Mouse (Mus musculus): ENCODE measurements around the gene Gipr. TPM values are rescaled to one million over a fixed set of nuclear protein-coding genes. Genes with fewer than 3 reads are reported as not detected.

The Gipr gene
- polyA plus RNA-seq, 1 experiment from 2014 or later: 1.1 TPM

- Histone ChIP-seq H3K9me3 (ENCODE audit: control insufficient read depth, low read depth, low read length) (no peaks in the 10 kb centered on the region), H3K4me3 (ENCODE audit: low read depth, low read length) (no peak overlapping the region), H3K4me2 (replicated peaks; ENCODE audit: low read depth, low read length) (no peak overlapping the region), H3K27me3 (ENCODE audit: control insufficient read depth, insufficient read depth, low read length) (no peaks in the 10 kb centered on the region), H3K27ac (ENCODE audit: low read length) (no peak overlapping the region), H3K4me1 (ENCODE audit: control insufficient read depth, insufficient read depth, low read length) (peaks cover 6% of the 10 kb centered on the region; the same call in 1 of the 2 replicates), H3K9ac (replicated peaks; ENCODE audit: low read depth, low read length) (no peak overlapping the region), H3K36me3 (ENCODE audit: control insufficient read depth, insufficient read depth, low read length) (no peaks in the 10 kb centered on the region)
- no peak for ATAC-seq (ENCODE audit: insufficient number of reproducible peaks, insufficient read depth, low FRiP score, low read depth)
- 47% methylated on average over 7 of the region's 7 CpGs for WGBS
These were observed 43.1 kb upstream of the Gipr start for GRCm38 (mm10) chr7:19208944-19209472.

DNA sequence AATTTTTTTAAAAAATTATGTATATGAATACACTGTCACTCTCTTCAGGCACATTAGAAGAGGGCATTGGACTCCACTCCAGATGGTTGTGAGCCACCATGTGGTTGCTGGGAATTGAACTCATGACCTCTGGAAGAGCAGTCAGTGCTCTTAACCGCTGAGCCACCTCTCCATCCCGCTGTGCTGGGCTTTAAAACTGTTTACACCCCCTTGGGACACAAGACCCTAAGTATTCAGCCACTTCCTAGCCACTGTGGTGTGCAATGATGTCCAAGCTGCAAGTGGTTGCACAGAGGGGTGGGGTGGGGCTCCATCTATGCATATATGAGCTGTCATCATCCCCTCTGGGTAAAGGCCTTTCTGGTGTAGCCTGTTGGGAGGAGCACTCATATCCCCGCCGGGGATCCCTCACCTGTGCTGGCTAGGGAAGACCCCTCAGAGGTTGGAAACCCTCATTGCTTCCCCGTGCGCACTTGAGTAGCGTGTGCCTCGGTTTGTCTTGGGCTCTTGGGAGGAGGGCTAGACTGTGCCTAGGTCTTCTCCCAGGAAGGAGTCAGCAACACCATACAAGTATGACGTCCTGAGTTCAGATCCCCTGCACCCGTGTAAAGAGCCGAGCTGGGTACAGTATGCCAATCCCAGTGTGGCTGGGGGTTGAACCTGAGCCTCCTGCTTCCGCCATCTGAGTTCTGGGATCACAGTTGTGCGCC is 42.4 kb upstream of the Gipr start:
- WGBS: 81% methylated on average over 13 of the region's 13 CpGs
- peaks cover 6% of the 10 kb centered on the region; the same call in 1 of the 2 replicates for H3K4me1 ChIP-seq (ENCODE audit: control insufficient read depth, insufficient read depth, low read length)

GRCm38 (mm10) chr7:19202065-19202850 is 36.3 kb upstream of the Gipr start:
- Histone ChIP-seq H3K4me2 (replicated peaks; ENCODE audit: low read depth, low read length) (no peak overlapping the region), H3K27me3 (ENCODE audit: control insufficient read depth, insufficient read depth, low read length) (no peaks in the 10 kb centered on the region), H3K4me3 (ENCODE audit: low read depth, low read length) (no peak overlapping the region), H3K27ac (ENCODE audit: low read length) (no peak overlapping the region), H3K36me3 (ENCODE audit: control insufficient read depth, insufficient read depth, low read length) (peaks cover 6% of the 10 kb centered on the region; the same call in 1 of the 2 replicates), H3K9me3 (ENCODE audit: control insufficient read depth, low read depth, low read length) (no peaks in the 10 kb centered on the region), H3K4me1 (ENCODE audit: control insufficient read depth, insufficient read depth, low read length) (no peaks in the 10 kb centered on the region), H3K9ac (replicated peaks; ENCODE audit: low read depth, low read length) (no peak overlapping the region)
- 53% methylated on average over 15 of the region's 15 CpGs for WGBS
- ATAC-seq (ENCODE audit: insufficient number of reproducible peaks, insufficient read depth, low FRiP score, low read depth): peak; percentile 28; the same call in 1 of the 2 replicates

More for the DNA sequence above, 42.4 kb upstream of the Gipr start:
- no peak overlapping the region for H3K9ac ChIP-seq (replicated peaks; ENCODE audit: low read depth, low read length)
- no peak overlapping the region for H3K4me2 ChIP-seq (replicated peaks; ENCODE audit: low read depth, low read length)
- H3K27me3 ChIP-seq (ENCODE audit: control insufficient read depth, insufficient read depth, low read length): no peaks in the 10 kb centered on the region
- ATAC-seq (ENCODE audit: insufficient number of reproducible peaks, insufficient read depth, low FRiP score, low read depth): no peak
- no peak overlapping the region for H3K27ac ChIP-seq (ENCODE audit: low read length)
- no peak overlapping the region for H3K4me3 ChIP-seq (ENCODE audit: low read depth, low read length)
- H3K9me3 ChIP-seq (ENCODE audit: control insufficient read depth, low read depth, low read length): no peaks in the 10 kb centered on the region
- H3K36me3 ChIP-seq (ENCODE audit: control insufficient read depth, insufficient read depth, low read length): no peaks in the 10 kb centered on the region; the same call in 1 of the 2 replicates

DNA sequence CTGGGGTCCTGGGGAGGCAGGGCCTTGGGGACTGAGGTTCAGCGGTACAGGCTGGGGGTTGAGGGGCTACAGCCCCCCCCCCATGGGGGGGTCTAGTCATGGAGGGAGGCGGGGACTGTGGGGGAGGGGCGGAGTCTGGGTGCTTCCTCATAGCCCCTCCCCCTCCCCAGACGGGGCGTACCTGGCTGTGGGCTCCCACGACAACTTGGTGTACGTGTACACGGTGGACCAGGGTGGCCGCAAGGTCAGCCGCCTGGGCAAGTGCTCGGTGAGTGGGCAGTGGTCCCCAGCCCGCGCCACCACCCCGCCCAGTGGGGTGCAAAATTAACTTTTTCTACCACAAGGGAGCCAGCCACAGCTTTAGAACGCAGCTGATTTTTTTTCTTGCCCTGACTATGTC is 35.7 kb upstream of the Gipr start:
- 65% methylated on average over 15 of the region's 15 CpGs for WGBS
- H3K9ac ChIP-seq (replicated peaks; ENCODE audit: low read depth, low read length): no peak overlapping the region
- no peak overlapping the region for H3K4me3 ChIP-seq (ENCODE audit: low read depth, low read length)
- H3K27ac ChIP-seq (ENCODE audit: low read length): no peak overlapping the region
- H3K4me2 ChIP-seq (replicated peaks; ENCODE audit: low read depth, low read length): no peak overlapping the region
- H3K27me3 ChIP-seq (ENCODE audit: control insufficient read depth, insufficient read depth, low read length): no peaks in the 10 kb centered on the region
- H3K9me3 ChIP-seq (ENCODE audit: control insufficient read depth, low read depth, low read length): no peaks in the 10 kb centered on the region
- no peaks in the 10 kb centered on the region for H3K4me1 ChIP-seq (ENCODE audit: control insufficient read depth, insufficient read depth, low read length)
- H3K36me3 ChIP-seq (ENCODE audit: control insufficient read depth, insufficient read depth, low read length): peaks cover 6% of the 10 kb centered on the region; the same call in 1 of the 2 replicates
- peak; percentile 61; the same call in 1 of the 2 replicates for ATAC-seq (ENCODE audit: insufficient number of reproducible peaks, insufficient read depth, low FRiP score, low read depth)

DNA sequence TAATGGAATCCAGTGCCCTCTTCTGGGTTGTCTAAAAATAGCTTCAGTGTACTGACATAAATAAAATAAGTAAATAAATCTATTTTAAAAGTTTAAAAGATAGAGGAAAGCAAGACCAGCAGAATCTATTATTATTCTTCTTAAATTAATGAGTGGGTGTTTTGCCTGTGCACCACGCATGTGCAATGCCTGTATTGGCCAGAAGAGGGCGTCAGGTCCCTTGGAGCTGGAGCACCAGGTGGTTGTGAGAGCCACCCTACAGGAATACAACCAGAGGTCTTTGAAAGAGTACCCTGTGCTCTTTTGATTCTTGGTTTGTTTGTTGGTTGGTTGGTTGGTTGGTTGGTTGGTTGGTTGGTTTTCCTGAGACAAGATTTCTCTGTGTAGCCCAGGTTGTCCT is 32.1 kb upstream of the Gipr start:
- peaks cover 10% of the 10 kb centered on the region; the same call in 1 of the 2 replicates for H3K36me3 ChIP-seq (ENCODE audit: control insufficient read depth, insufficient read depth, low read length)
- 31% methylated on average over 2 of the region's 2 CpGs for whole genome bisulfite sequencing

GRCm38 (mm10) chr7:19196676-19197075 is 30.7 kb upstream of the Gipr start:
- H3K4me2 ChIP-seq (replicated peaks; ENCODE audit: low read depth, low read length): no peak overlapping the region
- H3K27me3 ChIP-seq (ENCODE audit: control insufficient read depth, insufficient read depth, low read length): no peaks in the 10 kb centered on the region
- no peak overlapping the region for H3K4me3 ChIP-seq (ENCODE audit: low read depth, low read length)
- peaks cover 13% of the 10 kb centered on the region; the same call in 1 of the 2 replicates for H3K36me3 ChIP-seq (ENCODE audit: control insufficient read depth, insufficient read depth, low read length)
- 56% methylated on average over 6 of the region's 6 CpGs for WGBS
- no peak for ATAC-seq (ENCODE audit: insufficient number of reproducible peaks, insufficient read depth, low FRiP score, low read depth)
- H3K9ac ChIP-seq (replicated peaks; ENCODE audit: low read depth, low read length): no peak overlapping the region
- H3K27ac ChIP-seq (ENCODE audit: low read length): no peak overlapping the region
- H3K4me1 ChIP-seq (ENCODE audit: control insufficient read depth, insufficient read depth, low read length): no peaks in the 10 kb centered on the region
- H3K9me3 ChIP-seq (ENCODE audit: control insufficient read depth, low read depth, low read length): no peaks in the 10 kb centered on the region

More for the DNA sequence above, 32.1 kb upstream of the Gipr start:
- H3K4me2 ChIP-seq (replicated peaks; ENCODE audit: low read depth, low read length): no peak overlapping the region
- H3K4me3 ChIP-seq (ENCODE audit: low read depth, low read length): no peak overlapping the region
- no peak overlapping the region for H3K9ac ChIP-seq (replicated peaks; ENCODE audit: low read depth, low read length)
- H3K9me3 ChIP-seq (ENCODE audit: control insufficient read depth, low read depth, low read length): no peaks in the 10 kb centered on the region
- H3K27me3 ChIP-seq (ENCODE audit: control insufficient read depth, insufficient read depth, low read length): no peaks in the 10 kb centered on the region
- no peak for ATAC-seq (ENCODE audit: insufficient number of reproducible peaks, insufficient read depth, low FRiP score, low read depth)
- no peaks in the 10 kb centered on the region for H3K4me1 ChIP-seq (ENCODE audit: control insufficient read depth, insufficient read depth, low read length)
- H3K27ac ChIP-seq (ENCODE audit: low read length): no peak overlapping the region

DNA sequence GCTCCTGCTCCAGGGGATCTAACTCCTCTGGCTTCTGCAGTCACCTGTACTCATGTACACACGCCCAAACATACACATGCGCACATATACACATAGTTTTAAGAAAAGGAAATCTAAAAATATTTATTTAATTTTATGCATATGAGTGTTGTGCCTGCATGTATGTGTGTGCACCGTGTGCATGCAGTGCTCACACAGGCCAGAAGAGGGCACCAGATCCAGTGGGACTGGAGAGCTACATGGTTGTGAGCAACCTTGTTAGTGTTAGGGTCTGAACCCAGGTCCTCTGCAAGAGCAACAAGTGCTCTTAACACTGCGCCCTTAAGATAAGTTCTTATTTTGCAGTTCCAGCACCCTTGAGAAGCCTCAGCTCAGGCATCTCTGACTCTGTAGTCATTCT is 28.7 kb upstream of the Gipr start:
- ATAC-seq (ENCODE audit: insufficient number of reproducible peaks, insufficient read depth, low FRiP score, low read depth): no peak
- H3K4me2 ChIP-seq (replicated peaks; ENCODE audit: low read depth, low read length): no peak overlapping the region
- 95% methylated on average over 4 of the region's 4 CpGs for WGBS
- no peak overlapping the region for H3K4me3 ChIP-seq (ENCODE audit: low read depth, low read length)
- H3K27ac ChIP-seq (ENCODE audit: low read length): no peak overlapping the region
- no peaks in the 10 kb centered on the region for H3K4me1 ChIP-seq (ENCODE audit: control insufficient read depth, insufficient read depth, low read length)
- H3K36me3 ChIP-seq (ENCODE audit: control insufficient read depth, insufficient read depth, low read length): peaks cover 8% of the 10 kb centered on the region; the same call in 1 of the 2 replicates
- H3K27me3 ChIP-seq (ENCODE audit: control insufficient read depth, insufficient read depth, low read length): no peaks in the 10 kb centered on the region
- no peak overlapping the region for H3K9ac ChIP-seq (replicated peaks; ENCODE audit: low read depth, low read length)
- H3K9me3 ChIP-seq (ENCODE audit: control insufficient read depth, low read depth, low read length): no peaks in the 10 kb centered on the region

GRCm38 (mm10) chr7:19184758-19185157 is 18.8 kb upstream of the Gipr start:
- 79% methylated on average over 6 of the region's 6 CpGs for WGBS
- Histone ChIP-seq H3K4me3 (ENCODE audit: low read depth, low read length) (no peak overlapping the region), H3K9me3 (ENCODE audit: control insufficient read depth, low read depth, low read length) (no peaks in the 10 kb centered on the region), H3K4me1 (ENCODE audit: control insufficient read depth, insufficient read depth, low read length) (peaks cover 11% of the 10 kb centered on the region; the same call in 1 of the 2 replicates), H3K27me3 (ENCODE audit: control insufficient read depth, insufficient read depth, low read length) (peaks cover 6% of the 10 kb centered on the region), H3K4me2 (replicated peaks; ENCODE audit: low read depth, low read length) (no peak overlapping the region), H3K36me3 (ENCODE audit: control insufficient read depth, insufficient read depth, low read length) (peaks cover 5% of the 10 kb centered on the region; the same call in 1 of the 2 replicates), H3K9ac (replicated peaks; ENCODE audit: low read depth, low read length) (no peak overlapping the region), H3K27ac (ENCODE audit: low read length) (no peak overlapping the region)
- ATAC-seq (ENCODE audit: insufficient number of reproducible peaks, insufficient read depth, low FRiP score, low read depth): no peak
